Mouse (Mus musculus) embryonic fibroblast, embryonic 13.5 days (primary cell): Measurements from ENCODE around the gene Pcsk4. TPM values are rescaled to one million over a fixed set of nuclear protein-coding genes. Genes with fewer than 3 reads are reported as not detected.

Experiments
- H3K27ac ChIP-seq: 2 replicates; pipeline ENCODE4 v1.5.1; 2012; ENCODE audit warnings: low read length, control low read depth, inconsistent platforms; ENCODE audit not compliant: insufficient read depth
- H3K4me1 ChIP-seq: 2 replicates; pipeline ENCODE4 v1.6.1; 2011; ENCODE audit warnings: low read length; ENCODE audit not compliant: control insufficient read depth, insufficient read depth
- H3K4me3 ChIP-seq: 2 replicates; pipeline ENCODE4 v1.5.1; 2011; ENCODE audit warnings: mild to moderate bottlenecking, control low read depth, low read length; ENCODE audit not compliant: insufficient read depth
- CTCF ChIP-seq: IDR thresholded peaks from 2 replicates; pipeline ENCODE4 v1.5.1; 2011; ENCODE audit warnings: mild to moderate bottlenecking, control low read depth, low read length, moderate library complexity, borderline replicate concordance; ENCODE audit not compliant: insufficient read depth
- POLR2A ChIP-seq: IDR thresholded peaks from 2 replicates; pipeline ENCODE4 v1.6.1; 2011; ENCODE audit warnings: low read depth, mild to moderate bottlenecking, control low read depth, low read length, moderate library complexity
- polyA plus RNA-seq: library from polyadenylated mRNA; stranded (reverse); fragments of >200 nt; gene quantifications from 2 replicates; pipeline ENCODE4 v1.2.4, GENCODE M21; 2011; ENCODE audit warnings: low read depth; ENCODE audit not compliant: missing spikeins, insufficient read length

Gene Pcsk4
- polyA plus RNA-seq, 1 experiment: 0.81 TPM

GRCm38 (mm10) chr10:80315315-80315714 lies 14.0 kb downstream of the Pcsk4 start:
- H3K4me3 ChIP-seq: no peak overlapping the region
- TF ChIP-seq POLR2A (no peak), CTCF (no peak)

GRCm38 (mm10) chr10:80314494-80315001 lies 14.8 kb downstream of the Pcsk4 start:
- H3K4me3 ChIP-seq: no peak overlapping the region
- H3K4me1 ChIP-seq: no peaks in the 10 kb centered on the region; the same call in 1 of the 2 replicates
- H3K27ac ChIP-seq: no peak overlapping the region
- no peak for TF ChIP-seq CTCF
- no peak for TF ChIP-seq POLR2A

More at GRCm38 (mm10) chr10:80315315-80315714, 14.0 kb downstream of the Pcsk4 start:
- H3K27ac ChIP-seq: no peak overlapping the region
- H3K4me1 ChIP-seq: no peaks in the 10 kb centered on the region; the same call in 1 of the 2 replicates

- Histone ChIP-seq H3K4me3 (no peak overlapping the region), H3K4me1 (no peaks in the 10 kb centered on the region; the same call in 1 of the 2 replicates), H3K27ac (no peak overlapping the region)
- TF ChIP-seq POLR2A (no peak), CTCF (no peak)
Observed at GRCm38 (mm10) chr10:80313627-80314201, 15.6 kb downstream of the Pcsk4 start.

- TF ChIP-seq POLR2A (no peak), CTCF (no peak)
- Histone ChIP-seq H3K4me1 (no peaks in the 10 kb centered on the region; the same call in 1 of the 2 replicates), H3K4me3 (no peak overlapping the region), H3K27ac (no peak overlapping the region)
Observed at GRCm38 (mm10) chr10:80312586-80313504, 16.5 kb downstream of the Pcsk4 start.

- Histone ChIP-seq H3K27ac (no peak overlapping the region), H3K4me1 (no peaks in the 10 kb centered on the region; the same call in 1 of the 2 replicates), H3K4me3 (no peak overlapping the region)
- no peak for TF ChIP-seq POLR2A
- TF ChIP-seq CTCF: no peak
Observed at GRCm38 (mm10) chr10:80311560-80311959, 17.7 kb downstream of the Pcsk4 start.

GRCm38 (mm10) chr10:80304862-80305261 lies 24.4 kb downstream of the Pcsk4 start:
- no peak for TF ChIP-seq CTCF
- TF ChIP-seq POLR2A: no peak
- Histone ChIP-seq H3K4me3 (no peak overlapping the region), H3K4me1 (no peaks in the 10 kb centered on the region), H3K27ac (no peak overlapping the region)

- H3K4me1 ChIP-seq: no peaks in the 10 kb centered on the region
- TF ChIP-seq POLR2A: no peak
- no peak for TF ChIP-seq CTCF
- no peak overlapping the region for H3K27ac ChIP-seq
- H3K4me3 ChIP-seq: no peak overlapping the region
Observed at GRCm38 (mm10) chr10:80304458-80304857, 24.8 kb downstream of the Pcsk4 start.

- TF ChIP-seq POLR2A: no peak
- no peak for TF ChIP-seq CTCF
- Histone ChIP-seq H3K4me1 (no peaks in the 10 kb centered on the region), H3K4me3 (no peak overlapping the region), H3K27ac (no peak overlapping the region)
Observed at GRCm38 (mm10) chr10:80302471-80302881, 26.8 kb downstream of the Pcsk4 start.

GRCm38 (mm10) chr10:80302082-80302355 lies 27.3 kb downstream of the Pcsk4 start:
- Histone ChIP-seq H3K4me1 (no peaks in the 10 kb centered on the region), H3K27ac (no peak overlapping the region), H3K4me3 (no peak overlapping the region)
- TF ChIP-seq CTCF: no peak
- no peak for TF ChIP-seq POLR2A

- no peak overlapping the region for H3K4me3 ChIP-seq
- H3K4me1 ChIP-seq: no peaks in the 10 kb centered on the region
- no peak overlapping the region for H3K27ac ChIP-seq
- no peak for TF ChIP-seq POLR2A
- TF ChIP-seq CTCF: no peak
Observed at GRCm38 (mm10) chr10:80301256-80302081, 27.8 kb downstream of the Pcsk4 start.
